Mouse (Mus musculus) hindlimb bud, embryonic 11.5 days (tissue): ENCODE measurements around the gene Spert.
A peak's percentile ranks its signal among the peaks of the same experiment; 100 is the strongest.

Source experiments
- DNase-seq: peaks from one replicate; pipeline ENCODE4 v3.0.0-alpha.2; 2012; ENCODE audit warnings: low read depth, low spot score; ENCODE audit errors: extremely low spot score

Gene Spert

GRCm38 (mm10) chr14:75592978-75593377 lies at the start of gene Spert:
Gene Spert (minus strand): TSS chr14:75593116.
- DNase-seq, result no peak

DNA sequence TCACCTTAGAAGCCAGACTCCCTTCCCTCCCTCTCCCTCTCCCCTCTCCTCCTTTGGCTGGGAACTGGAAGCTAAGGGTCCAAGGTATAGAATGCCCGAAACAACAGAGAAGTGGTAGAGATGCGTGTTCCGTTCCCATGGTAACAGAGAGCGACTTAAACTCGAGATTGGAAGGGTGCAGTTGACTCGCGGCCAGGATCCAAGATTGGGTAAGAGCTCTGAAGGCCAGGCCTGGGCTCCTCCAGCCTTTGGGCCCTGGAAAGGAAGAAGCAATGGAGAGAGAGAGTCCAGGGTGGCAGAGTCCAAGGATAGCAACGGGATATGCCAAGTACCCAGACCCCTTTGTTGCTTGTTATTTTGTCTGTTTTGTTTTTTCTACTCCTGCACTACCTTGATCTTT lies 49.2 kb upstream of the Spert start, which contains the start of gene Erich6b:
TSS of gene Erich6b (plus strand) at position 180 of the 400 bp plus-strand sequence.
- DNase-seq, result no peak

DNA sequence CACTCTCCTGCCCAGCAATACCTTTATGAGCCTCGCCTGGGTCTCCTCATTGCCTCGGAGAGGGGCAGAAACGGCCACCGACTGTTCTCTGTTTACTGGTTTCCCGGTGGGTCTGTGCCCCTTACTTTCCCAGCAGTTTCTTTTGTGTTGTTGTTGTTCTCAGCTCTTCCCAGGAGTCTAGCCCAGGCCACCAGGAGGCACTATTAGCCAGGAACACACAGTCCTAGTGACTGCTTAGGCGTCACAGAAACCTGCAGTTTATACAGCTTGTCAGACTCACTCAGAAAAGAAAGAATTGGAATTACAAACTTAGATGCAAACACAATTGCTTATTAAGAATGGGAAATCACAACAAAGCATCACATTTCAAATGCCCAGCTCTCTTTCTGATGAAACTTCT lies 48.5 kb upstream of the Spert start:
- no peak for DNase-seq

DNA sequence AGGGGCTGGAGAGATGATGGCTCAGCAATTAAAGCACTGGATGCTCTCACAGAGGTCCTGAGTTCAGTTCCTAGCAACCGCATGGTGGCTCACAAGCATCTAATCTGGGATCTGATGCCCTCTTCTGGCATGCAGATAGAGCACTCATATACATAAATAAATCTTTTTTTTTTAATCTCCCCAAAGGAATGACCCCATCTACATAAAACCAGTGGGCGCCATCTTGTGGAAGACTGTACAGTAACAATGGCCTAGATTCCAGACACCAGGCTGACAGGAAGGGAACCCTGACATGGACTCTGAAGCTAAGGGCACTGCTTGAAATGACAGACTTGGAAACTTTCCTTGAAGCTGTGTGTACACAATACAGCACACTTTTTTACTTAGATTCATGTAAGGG lies 47.9 kb upstream of the Spert start:
- no peak for DNase-seq

- DNase-seq, result no peak
These were observed 44.7 kb upstream of the Spert start for GRCm38 (mm10) chr14:75637641-75638040.

- peak; percentile 14 for DNase-seq
These were observed 43.2 kb upstream of the Spert start for GRCm38 (mm10) chr14:75636107-75636506.

DNA sequence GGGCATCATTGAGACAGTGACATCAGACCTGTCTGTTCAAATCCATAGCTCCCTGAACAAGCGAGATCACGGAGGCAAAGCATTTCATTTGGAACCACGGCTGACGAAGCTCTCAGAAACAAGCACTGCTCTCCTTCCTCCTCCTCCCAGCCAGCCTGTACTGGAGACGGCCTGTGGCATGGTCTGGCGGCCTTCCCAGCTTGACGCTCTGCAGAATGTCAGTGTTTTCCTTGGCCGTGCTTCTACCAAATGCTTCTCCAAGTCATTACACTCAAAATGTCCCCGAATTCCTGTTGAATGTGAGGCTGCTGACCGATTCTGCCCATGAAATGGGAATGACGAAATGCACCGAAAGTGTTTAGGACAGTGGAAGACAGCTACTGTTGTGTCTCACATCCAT lies 42.4 kb upstream of the Spert start:
- no peak for DNase-seq

GRCm38 (mm10) chr14:75628870-75629269 lies 36.0 kb upstream of the Spert start:
- DNase-seq, result no peak

DNA sequence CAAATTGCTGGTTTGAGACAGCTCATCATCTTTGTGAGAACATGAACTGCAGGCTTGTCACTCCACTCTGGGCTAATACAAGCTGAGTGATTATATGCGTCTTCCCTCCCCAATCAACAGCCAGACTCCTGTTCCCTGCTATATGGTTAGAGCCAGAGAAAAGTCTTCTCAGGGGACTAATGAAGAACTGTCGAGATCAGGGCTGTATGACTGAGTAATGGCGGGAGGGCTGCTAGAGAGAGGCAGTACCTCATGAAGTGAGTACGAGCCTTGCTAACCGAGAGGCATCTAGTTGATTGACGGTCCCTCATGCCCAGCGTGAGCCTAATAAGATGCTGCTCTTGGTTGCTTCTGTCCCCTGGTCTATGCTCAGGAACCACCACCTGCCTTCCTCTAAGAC lies 30.1 kb upstream of the Spert start:
- no peak for DNase-seq

DNA sequence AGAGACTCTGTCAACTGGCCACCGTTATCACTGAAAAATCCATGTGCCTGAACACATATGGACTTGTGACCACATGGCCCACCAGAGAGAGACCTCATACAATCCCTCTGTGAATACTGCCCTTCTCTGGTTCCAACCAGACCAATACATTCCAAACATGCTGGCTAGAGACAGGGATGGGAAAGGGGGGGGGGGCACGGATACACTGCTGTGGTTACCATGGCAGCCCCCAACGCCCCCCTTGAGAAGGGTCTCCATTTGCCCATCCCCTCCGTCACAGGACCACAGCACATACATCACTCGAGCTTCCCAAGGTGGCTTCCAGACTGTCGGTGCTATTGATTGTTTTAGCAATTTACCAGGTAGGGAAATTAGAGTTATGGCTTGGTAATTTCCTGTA lies 23.5 kb upstream of the Spert start:
- DNase-seq, result no peak

- DNase-seq, result no peak
These were observed 16.3 kb upstream of the Spert start for GRCm38 (mm10) chr14:75609176-75609575.

DNA sequence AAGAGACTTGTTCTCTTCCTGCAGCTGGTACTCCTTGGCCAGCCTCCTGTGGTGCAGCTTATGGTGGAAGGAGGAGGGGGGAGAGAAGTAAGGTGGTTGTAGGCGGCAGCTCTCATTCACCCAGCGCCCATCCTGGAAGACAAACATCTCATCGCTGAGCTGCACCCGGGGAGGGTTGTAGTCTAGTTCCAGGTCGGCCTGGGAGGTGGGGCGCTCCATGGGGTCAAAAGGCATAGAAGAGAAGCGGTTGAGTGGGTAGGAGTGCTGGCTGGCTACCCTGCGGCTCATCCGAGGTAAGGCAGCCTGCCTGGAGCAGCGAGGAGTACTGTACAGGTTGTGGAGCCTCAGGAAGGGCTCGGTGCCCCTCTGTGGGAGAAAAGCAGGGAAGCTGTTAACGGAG lies 9.0 kb downstream of the Spert start:
- DNase-seq, result no peak

DNA sequence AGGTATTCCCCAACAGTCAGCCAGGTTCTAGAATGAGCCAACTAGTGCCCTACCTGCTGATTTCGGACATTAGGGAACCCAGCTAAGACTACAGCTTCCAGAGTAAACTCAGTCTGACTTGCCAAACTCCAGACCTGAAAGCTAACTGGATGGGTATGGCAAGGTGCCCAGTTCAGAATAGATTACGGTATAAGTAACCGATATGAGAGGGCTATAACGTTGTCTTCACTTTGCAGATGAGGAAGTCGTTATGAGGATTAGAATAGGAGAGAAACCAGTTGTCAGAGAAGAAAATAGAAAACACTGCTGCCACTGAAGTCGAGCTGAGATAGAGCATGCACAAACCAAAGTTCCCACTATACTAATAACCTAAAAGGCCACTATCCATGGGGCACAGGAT lies 13.9 kb downstream of the Spert start:
- DNase-seq, result no peak

- no peak for DNase-seq
These were observed 26.6 kb downstream of the Spert start for GRCm38 (mm10) chr14:75566303-75566702.

DNA sequence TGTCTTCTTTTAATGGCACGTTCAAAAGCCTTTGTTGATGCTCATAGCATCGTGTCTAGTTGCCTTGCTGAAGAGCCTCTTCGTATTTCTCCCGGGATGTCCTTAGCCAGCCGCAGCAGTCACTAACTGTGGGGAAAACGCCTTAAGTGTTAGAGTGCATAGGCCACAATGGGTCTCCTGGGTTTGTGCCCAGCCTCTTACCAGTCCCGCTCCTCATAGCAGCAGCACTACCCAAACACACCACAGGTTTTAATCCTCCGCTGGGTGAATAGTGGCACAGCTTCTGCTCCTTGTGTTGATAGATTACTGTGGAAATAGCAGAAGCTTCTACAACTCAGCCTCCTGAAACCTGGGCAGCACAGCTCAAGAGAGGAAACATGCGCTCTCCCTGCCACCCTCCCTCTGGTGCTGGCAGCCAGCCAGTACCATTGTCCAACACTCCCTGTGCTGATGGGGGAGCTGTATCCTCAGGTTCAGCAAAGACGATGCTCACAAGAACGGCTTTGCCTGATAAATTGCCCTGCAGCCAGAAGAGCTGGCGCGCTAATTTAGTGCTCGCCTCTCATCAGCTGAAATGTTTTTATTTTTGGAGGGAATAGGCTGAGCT lies 27.3 kb downstream of the Spert start:
- DNase-seq, result no peak

- DNase-seq, result no peak
These were observed 31.2 kb downstream of the Spert start for GRCm38 (mm10) chr14:75561577-75562331.

GRCm38 (mm10) chr14:75541731-75542130 lies 51.2 kb downstream of the Spert start:
- peak; percentile 58 for DNase-seq

DNA sequence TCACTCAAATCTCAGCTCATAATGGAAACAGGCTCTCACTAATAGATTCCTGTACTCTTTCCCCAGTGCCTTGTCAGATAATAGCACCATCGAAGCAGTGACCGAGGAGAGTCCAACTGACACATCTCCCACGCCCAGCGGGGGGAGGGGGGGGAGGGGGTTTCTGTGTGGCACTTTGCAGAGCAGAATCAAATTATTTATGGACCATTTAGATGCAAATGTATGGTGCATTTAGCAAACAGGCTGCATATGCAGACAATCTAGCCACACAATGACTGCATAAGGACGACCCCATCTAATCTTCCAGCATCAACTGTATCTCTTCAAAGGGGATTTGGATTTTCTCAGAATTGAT lies 51.9 kb downstream of the Spert start:
- DNase-seq, result no peak

GRCm38 (mm10) chr14:75540216-75540995 lies 52.5 kb downstream of the Spert start:
- DNase-seq, result no peak

- DNase-seq, result no peak
These were observed 53.7 kb downstream of the Spert start for GRCm38 (mm10) chr14:75539205-75539604.
